Mouse (Mus musculus): ENCODE results near the gene Crnkl1.
A peak's percentile ranks its signal among the peaks of the same experiment; 100 is the strongest.

Gene Crnkl1

GRCm38 (mm10) chr2:145874879-145875482 lies 59.8 kb downstream of the Crnkl1 start:
- no peak for DNase-seq

GRCm38 (mm10) chr2:145873953-145874352 lies 60.9 kb downstream of the Crnkl1 start:
- no peak for DNase-seq

GRCm38 (mm10) chr2:145872099-145872498 lies 62.7 kb downstream of the Crnkl1 start:
- DNase-seq = peak; percentile 79

- DNase-seq = peak; percentile 78
These were observed 63.5 kb downstream of the Crnkl1 start for GRCm38 (mm10) chr2:145871308-145871707.

All from heart, adult 11 months (tissue).